Mouse (Mus musculus): ENCODE data around the gene Akr1a1.
A peak's percentile ranks its signal among the peaks of the same experiment; 100 is the strongest.

Gene Akr1a1

DNA sequence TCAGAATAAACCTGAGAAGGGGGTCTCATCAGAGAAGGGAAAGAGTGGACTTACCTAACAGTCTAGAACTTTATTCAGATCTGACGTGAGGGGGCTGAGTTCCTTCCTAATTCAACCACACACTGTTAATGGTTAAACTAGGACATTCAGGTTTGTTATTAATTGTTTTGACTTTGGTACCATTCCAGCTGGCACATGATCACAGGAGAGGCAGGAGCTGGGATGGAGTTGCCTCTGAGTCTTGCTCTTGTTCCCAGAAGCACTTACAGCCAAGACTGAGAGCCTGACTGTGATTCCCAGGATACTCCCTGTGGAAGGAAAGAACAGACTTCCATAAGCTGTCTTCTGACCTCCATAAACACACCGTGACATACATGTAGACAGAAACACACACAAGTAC, 8.0 kb upstream of the Akr1a1 start:
- DNase-seq (ENCODE audit: low read depth, low spot score), result no peak

DNA sequence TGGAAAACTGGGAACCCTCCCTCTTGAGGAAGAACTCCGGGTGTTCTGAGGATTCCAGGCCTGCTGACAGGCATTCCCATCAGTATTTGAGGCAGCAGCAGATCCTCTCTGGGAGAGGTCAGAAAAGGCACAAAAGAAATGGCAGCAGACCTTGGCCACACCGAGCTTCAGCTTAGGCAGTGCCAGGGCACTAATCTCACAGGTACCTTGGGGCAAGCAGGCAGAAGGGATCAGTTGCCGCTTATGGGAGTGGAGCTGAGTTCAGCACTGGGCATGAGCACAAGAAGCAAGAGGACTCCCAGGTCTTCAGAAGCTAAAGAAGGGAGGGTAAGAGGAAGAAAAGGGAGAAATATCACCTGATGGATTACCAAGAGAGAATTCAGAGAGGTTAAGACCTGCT, 6.5 kb upstream of the Akr1a1 start:
- no peak for DNase-seq (ENCODE audit: low read depth, low spot score)

- DNase-seq (ENCODE audit: low read depth, low spot score), result no peak
These were observed 4.2 kb upstream of the Akr1a1 start for GRCm38 (mm10) chr4:116655658-116656057.

- DNase-seq (ENCODE audit: low read depth, low spot score), result no peak
These were observed 3.6 kb upstream of the Akr1a1 start for GRCm38 (mm10) chr4:116655100-116655499.

GRCm38 (mm10) chr4:116653228-116653627, 1.7 kb upstream of the Akr1a1 start:
- no peak for DNase-seq (ENCODE audit: low read depth, low spot score)

DNA sequence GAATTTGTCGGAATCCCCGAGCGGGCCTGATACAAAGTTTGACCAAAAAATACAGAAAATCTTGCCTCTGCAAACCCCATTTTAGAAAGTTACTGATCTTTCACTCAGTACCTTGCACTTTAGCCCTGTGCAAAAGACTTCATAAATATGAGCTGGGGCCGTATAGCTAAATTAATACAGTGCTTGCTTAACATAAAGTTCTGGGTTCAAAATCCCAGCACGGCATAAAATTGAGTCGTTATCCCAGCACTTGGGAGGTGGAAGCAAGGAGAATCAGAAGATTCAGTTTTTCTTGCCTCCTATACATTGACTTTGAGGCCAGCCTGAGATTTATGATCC, 286 bp upstream of the Akr1a1 start:
- no peak for DNase-seq (ENCODE audit: low read depth, low spot score)

DNA sequence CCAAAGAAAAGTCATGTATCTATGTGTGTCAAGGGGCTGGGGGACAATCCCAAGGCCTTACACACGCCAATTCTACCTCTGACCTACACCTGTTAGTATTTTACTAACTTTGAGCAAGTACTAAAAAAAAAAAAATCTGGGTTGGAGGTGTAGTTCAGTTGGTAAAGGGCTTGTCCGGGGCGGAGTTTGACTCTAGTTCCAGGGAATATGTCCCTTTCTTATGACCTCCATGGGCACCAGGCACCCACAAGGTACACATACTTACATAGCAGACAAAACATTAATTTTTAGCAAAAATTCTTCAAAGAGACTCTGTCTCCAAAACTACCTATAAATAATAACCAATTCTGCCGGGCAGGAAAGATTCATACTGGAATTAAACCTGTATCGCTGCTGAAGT, 1.1 kb downstream of the Akr1a1 start:
- no peak for DNase-seq (ENCODE audit: low read depth, low spot score)

DNA sequence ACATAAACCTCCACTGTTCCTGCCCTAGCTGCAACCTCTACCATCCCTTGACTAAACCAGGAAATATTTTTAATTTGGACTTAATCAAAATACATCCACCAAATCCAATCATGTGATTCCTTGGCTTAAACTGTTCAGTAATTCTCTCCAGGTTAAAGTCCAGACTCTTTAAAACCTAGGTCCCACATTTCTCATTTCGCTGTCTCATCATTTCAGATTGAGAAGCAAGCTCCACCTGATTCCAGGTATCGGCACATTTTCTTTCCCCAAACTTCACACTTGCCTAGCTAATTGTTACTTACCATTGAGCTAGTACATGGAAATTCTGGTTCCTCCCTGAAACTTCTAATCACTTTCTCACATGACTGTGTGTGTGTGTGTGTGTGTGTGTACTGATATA, 2.1 kb downstream of the Akr1a1 start:
- no peak for DNase-seq (ENCODE audit: low read depth, low spot score)

DNA sequence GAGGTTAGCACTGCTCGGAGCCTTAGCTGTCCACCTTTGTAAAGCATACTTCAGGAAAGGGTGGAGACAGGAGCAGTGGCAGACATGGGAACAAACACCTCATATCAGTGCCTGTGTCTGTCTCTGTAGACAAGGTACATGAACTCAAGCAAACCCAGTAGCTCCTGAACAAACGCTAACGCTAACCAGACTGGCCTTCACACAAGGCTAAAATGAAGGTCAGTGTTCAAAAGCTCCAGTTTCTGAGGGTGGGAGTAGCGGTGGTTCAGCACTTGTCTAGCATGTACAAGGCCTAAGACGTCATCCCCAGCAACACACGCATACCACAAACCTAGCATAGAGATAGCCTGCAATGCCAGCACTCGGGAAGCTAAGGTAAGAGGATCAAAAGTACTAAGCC, 5.9 kb downstream of the Akr1a1 start:
- no peak for DNase-seq (ENCODE audit: low read depth, low spot score)

DNA sequence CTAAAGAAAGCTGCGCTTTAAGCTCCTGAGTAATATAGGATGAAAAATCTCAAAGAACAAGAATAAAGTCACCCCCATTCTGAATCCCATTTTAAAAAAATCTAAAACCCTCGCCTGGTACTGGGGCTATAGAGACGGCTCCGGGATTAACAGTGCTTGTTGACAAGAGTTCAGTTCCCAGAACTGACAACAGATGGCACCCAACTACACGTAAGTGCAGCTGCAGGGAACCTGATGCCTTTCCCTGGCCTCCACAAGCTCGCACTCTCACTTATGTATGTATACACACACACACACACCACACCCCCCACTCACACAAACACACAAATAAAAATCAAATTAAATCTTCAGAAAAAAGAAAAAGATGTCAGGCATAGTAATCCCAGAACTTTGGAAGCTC, 7.2 kb downstream of the Akr1a1 start:
- DNase-seq (ENCODE audit: low read depth, low spot score), result no peak

DNA sequence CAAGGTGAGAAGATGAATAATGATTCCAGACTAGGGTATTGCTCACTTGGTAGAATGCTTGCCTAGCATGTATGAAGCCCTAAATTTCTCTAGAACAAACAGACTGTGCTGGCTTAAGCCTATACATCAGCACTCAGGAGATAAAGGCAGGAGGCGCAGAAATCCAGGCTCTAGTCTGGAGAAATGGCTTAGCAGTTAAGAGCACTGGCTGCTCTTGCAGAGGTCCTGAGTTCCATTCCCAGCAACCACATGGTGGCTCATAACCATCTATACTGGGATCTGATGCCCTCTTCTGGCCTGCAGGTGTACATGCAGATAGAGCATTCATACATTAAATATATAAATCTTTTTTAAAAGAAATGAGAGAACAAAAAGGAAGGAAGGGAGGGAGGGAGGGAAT, 9.4 kb downstream of the Akr1a1 start:
- DNase-seq (ENCODE audit: low read depth, low spot score), result no peak

DNA sequence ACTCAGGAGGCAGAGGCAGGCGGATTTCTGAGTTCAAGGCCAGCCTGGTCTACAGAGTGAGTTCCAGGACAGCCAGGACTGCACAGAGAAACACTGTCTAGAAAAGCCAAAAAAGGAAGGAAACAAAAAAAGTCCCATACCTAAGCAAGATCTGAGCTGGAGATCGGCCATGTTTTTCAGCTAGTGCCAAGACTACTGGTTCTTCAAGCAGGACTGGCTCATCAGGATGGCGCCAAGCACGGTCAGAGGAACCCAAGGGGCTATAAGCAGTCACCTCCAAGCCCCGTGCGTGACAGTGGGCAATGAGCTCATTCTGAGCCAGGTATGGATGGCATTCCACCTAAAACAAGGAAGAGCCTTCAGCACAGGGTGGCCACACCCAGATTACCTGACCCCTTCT, 12.7 kb downstream of the Akr1a1 start:
- DNase-seq (ENCODE audit: low read depth, low spot score), result no peak

GRCm38 (mm10) chr4:116635197-116635596, 16.3 kb downstream of the Akr1a1 start:
- DNase-seq (ENCODE audit: low read depth, low spot score), result no peak

DNA sequence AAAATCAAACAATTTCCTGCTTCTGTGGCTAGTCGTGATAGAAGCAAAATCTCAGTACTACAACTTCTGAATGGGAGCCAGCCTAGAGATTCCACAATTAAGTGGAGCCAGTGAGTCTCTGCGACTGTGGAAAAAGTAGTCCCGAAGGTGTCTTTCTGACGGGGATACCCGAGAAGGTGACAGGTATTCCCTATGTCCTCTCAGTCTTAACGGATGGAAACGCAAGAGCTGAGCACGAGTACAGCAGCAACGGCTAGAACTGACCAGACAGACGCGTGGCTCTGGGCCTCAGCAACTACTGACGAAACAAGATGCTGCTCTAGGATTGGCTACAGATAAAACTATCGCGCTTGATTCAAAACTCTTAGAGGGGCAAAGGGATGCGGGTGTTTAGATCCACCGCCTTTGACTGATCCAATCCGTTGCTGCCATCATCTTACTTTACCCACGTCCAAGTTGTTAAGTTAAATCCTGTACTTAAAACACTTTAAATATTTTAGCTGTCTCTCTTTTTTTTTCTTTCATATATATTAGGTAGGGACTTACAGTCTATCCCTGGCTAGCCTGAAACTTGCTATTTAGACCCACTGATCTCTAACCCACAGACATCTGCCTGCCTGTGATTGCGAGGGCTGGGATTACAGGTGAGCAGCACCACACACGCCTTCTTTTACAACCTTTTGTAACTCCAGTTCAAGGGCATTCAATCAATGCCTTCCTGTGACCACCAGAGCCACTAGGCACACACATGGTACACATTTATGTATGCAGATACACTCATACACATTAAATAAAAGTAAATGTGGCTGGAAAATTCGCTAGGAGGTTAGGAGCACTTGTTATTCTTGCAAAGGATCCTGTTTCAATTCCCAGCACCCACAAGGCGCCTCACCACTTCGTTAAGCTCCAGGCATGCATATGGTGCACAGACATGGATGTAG, 23.5 kb downstream of the Akr1a1 start, which contains the start of gene Nasp:
Gene Nasp (minus strand): TSS at position 220 of the 941 bp plus-strand sequence.
- DNase-seq (ENCODE audit: low read depth, low spot score), result peak; percentile 63

DNA sequence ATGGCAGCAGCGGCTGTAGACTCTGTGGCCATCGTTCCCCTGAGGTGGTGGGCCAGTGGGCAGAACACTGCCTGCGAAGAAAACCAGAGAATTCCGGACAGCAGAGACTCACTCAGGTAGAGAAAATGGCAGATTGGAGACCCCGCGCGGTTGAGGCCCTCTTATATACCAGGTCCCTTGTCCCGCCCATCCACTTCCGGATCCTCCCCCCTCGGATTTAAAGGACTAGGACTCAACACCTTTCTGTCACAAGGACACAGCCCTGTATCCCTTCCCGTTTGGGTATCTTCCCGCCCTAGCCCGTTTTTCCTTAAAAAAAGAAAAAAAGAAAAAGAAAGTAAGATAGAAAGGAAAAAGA, 24.1 kb downstream of the Akr1a1 start:
- peak; percentile 82 for DNase-seq (ENCODE audit: low read depth, low spot score)

GRCm38 (mm10) chr4:116626658-116627358, 24.7 kb downstream of the Akr1a1 start:
- peak; percentile 82 for DNase-seq (ENCODE audit: low read depth, low spot score)

DNA sequence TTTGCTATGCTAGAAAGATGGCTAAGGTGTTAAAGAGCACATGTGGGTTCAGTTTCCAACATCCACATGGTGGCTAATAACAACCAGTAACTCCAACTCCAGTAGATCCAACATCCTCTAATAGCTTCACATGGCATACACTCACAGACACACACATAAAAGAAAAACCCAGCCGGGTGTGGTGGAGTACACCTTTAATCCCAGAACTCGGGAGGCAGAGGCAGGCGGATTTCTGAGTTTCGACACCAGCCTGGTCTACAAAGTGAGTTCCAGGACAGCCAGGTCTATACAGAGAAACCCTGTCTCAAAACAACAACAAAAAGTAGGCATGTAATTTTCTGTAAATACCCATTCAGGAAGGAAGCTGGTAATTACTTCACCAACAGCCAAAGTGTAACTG, 26.6 kb downstream of the Akr1a1 start:
- no peak for DNase-seq (ENCODE audit: low read depth, low spot score)

DNA sequence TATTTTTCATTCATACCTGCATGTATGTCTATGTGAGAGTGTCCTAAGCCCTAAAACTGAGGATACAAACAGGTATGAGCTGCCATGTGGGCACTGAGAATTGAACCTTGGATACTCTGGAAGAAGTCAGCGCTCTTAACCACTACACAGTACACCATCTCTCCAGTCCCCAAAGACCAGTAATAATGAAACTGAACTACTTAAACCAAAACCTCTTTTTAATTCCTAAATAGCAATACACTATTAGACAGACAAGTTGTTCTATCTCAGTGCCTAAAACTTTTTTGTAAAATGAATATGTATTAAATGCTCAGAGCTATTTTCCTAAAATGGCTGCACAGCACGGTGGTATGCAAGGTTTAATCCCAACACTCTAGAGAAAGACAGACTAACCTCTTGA, 36.2 kb downstream of the Akr1a1 start:
- no peak for DNase-seq (ENCODE audit: low read depth, low spot score)

DNA sequence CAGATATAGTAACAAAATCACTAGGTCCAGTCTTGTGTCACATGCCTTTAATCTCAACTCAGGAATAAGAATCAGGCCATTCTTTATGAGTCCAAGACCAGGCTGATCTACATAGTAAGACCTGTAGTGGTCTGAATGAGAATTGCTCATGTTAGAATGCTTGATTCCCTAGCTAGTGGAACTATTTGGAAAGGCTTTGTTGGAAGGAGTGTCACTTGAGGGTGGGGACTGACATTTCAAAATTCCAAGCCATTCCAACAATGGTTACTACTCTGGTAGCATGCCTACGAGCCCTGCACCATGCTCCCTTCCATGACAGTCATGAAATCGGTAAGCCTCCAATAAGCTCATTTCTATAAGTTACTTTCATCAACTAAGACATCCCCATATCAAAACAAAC, 38.9 kb downstream of the Akr1a1 start:
- DNase-seq (ENCODE audit: low read depth, low spot score), result no peak

DNA sequence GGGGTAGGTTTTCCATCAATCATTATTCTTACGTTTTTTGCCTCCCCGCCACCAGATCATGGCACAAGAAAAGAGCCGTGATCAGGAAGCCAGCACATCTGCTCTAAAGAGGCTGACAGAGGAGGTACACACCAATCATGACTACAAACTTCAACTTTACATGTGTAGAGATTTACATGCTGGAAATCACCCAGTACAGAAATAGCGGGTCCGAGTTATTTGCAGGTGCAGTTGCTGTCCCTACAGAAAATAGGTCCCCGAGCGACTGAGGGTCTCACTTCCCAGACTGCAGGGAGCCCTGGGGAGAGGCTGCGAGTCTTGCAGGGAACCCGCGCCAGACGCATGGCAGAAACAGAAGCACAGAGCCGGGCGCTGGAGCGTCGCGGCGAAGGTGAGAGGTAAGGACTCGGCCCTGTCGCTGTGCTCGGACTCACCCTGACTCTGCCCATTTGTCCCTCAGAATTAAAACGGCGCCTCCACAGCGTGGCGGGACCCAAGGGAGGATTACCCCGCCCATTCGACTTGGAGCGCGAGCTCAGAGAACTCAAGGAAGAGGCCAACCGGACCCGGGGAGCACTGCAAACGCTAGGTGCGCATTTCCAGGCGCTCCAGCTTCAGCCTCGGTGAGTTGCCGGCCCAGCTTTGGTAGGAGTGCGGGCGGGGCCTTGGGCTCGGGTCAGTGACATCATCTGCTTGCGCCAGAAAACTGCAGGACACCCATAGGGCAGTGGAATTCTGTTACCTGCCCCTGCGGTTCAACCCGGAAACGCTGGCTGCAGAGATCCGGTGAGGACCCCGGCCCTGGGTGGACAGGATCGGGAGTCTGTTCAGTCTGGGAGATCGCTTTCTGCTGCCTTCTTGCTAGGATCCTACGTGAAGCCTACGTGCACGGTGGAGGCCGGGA, 54.2 kb downstream of the Akr1a1 start:
- peak; percentile 63 for DNase-seq (ENCODE audit: low read depth, low spot score)

- no peak for DNase-seq (ENCODE audit: low read depth, low spot score)
These were observed 55.1 kb downstream of the Akr1a1 start, which contains the start of gene Ccdc17 for GRCm38 (mm10) chr4:116596379-116596778. TSS of gene Ccdc17 (plus strand) at chr4:116596654.

DNA sequence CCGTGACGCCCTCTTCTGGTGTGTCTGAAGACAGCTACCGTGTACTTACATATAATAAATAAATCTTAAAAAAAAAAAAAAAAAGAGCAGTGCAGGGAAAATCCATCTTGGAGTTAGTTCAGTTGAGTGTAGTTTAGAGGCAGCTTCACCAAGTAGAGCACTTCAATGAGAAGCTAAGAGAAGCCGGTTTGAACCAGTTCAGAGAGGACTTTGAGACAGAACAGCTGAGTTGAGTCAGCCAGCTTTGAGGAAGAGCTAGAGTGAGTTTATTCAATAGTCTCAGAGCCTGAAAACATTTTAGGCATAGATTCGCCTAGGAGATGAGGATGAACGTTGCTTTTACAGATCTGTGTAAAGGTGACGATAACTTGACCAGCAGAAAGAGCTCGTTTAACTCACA, 55.7 kb downstream of the Akr1a1 start:
- no peak for DNase-seq (ENCODE audit: low read depth, low spot score)

Measured in c-Kit-negative CD71-positive TER-119-positive erythroid progenitor cells, embryonic 14.5 days (primary cell).